Mouse (Mus musculus): ENCODE data around the gene 4933402J07Rik. TPM values are rescaled to one million over a fixed set of nuclear protein-coding genes. Genes with fewer than 3 reads are reported as not detected.

4933402J07Rik gene
- not detected in 2 replicates for polyA plus RNA-seq (2011; ENCODE audit: insufficient read depth, insufficient read length, low replicate concordance, missing spikeins)

GRCm38 (mm10) chr8:87563553-87563952 lies at the start of gene 4933402J07Rik:
TSS of gene 4933402J07Rik (plus strand) at chr8:87563853.
- no peak within 1 kb of the TSS for H3K27ac ChIP-seq (ENCODE audit: control insufficient read depth, insufficient read depth, low read depth, low read length, poor library complexity)
- no peak for TF ChIP-seq CTCF (IDR thresholded peaks at IDR 0.05; ENCODE audit: control insufficient read depth, insufficient read depth, low read length)
- TF ChIP-seq POLR2A (IDR thresholded peaks at IDR 0.05; ENCODE audit: borderline replicate concordance, control insufficient read depth, low read depth, low read length) = no peak
- no peaks in the 10 kb centered on the region for H3K4me1 ChIP-seq (ENCODE audit: control insufficient read depth, insufficient read depth, low read length)
- WGBS = 53% methylated on average over 2 of the region's 2 CpGs
- no peak within 1 kb of the TSS for H3K4me3 ChIP-seq (replicated peaks; ENCODE audit: control insufficient read depth, low read depth, low read length)

- Histone ChIP-seq H3K4me1 (ENCODE audit: control insufficient read depth, insufficient read depth, low read length) (no peaks in the 10 kb centered on the region), H3K4me3 (replicated peaks; ENCODE audit: control insufficient read depth, low read depth, low read length) (no peak overlapping the region), H3K27ac (ENCODE audit: control insufficient read depth, insufficient read depth, low read depth, low read length, poor library complexity) (no peak overlapping the region)
- TF ChIP-seq POLR2A (IDR thresholded peaks at IDR 0.05; ENCODE audit: borderline replicate concordance, control insufficient read depth, low read depth, low read length) = no peak
- no peak for TF ChIP-seq CTCF (IDR thresholded peaks at IDR 0.05; ENCODE audit: control insufficient read depth, insufficient read depth, low read length)
- 85% methylated on average over 3 of the region's 3 CpGs for WGBS
Measured at GRCm38 (mm10) chr8:87517132-87517531, 46.5 kb upstream of the 4933402J07Rik start.

- Histone ChIP-seq H3K27ac (ENCODE audit: control insufficient read depth, insufficient read depth, low read depth, low read length, poor library complexity) (no peak overlapping the region), H3K4me3 (replicated peaks; ENCODE audit: control insufficient read depth, low read depth, low read length) (no peak overlapping the region), H3K4me1 (ENCODE audit: control insufficient read depth, insufficient read depth, low read length) (no peaks in the 10 kb centered on the region)
- 76% methylated on average over 1 of the region's 1 CpGs for WGBS
- TF ChIP-seq CTCF (IDR thresholded peaks at IDR 0.05; ENCODE audit: control insufficient read depth, insufficient read depth, low read length) = no peak
- no peak for TF ChIP-seq POLR2A (IDR thresholded peaks at IDR 0.05; ENCODE audit: borderline replicate concordance, control insufficient read depth, low read depth, low read length)
Measured at GRCm38 (mm10) chr8:87525006-87525405, 38.6 kb upstream of the 4933402J07Rik start.

- 50% methylated on average over 4 of the region's 4 CpGs for WGBS
- no peak overlapping the region for H3K4me3 ChIP-seq (replicated peaks; ENCODE audit: control insufficient read depth, low read depth, low read length)
- H3K4me1 ChIP-seq (ENCODE audit: control insufficient read depth, insufficient read depth, low read length) = no peaks in the 10 kb centered on the region
- no peak for TF ChIP-seq CTCF (IDR thresholded peaks at IDR 0.05; ENCODE audit: control insufficient read depth, insufficient read depth, low read length)
- TF ChIP-seq POLR2A (IDR thresholded peaks at IDR 0.05; ENCODE audit: borderline replicate concordance, control insufficient read depth, low read depth, low read length) = no peak
- H3K27ac ChIP-seq (ENCODE audit: control insufficient read depth, insufficient read depth, low read depth, low read length, poor library complexity) = no peak overlapping the region
Measured at GRCm38 (mm10) chr8:87531176-87531575, 32.5 kb upstream of the 4933402J07Rik start.

- Histone ChIP-seq H3K4me1 (ENCODE audit: control insufficient read depth, insufficient read depth, low read length) (peaks cover 1% of the 10 kb centered on the region; the same call in 1 of the 2 replicates), H3K27ac (ENCODE audit: control insufficient read depth, insufficient read depth, low read depth, low read length, poor library complexity) (no peak overlapping the region), H3K4me3 (replicated peaks; ENCODE audit: control insufficient read depth, low read depth, low read length) (no peak overlapping the region)
- WGBS = 69% methylated on average over 4 of the region's 4 CpGs
- TF ChIP-seq POLR2A (IDR thresholded peaks at IDR 0.05; ENCODE audit: borderline replicate concordance, control insufficient read depth, low read depth, low read length) (no peak), CTCF (IDR thresholded peaks at IDR 0.05; ENCODE audit: control insufficient read depth, insufficient read depth, low read length) (no peak)
Measured at GRCm38 (mm10) chr8:87533476-87533875, 30.2 kb upstream of the 4933402J07Rik start.

- 25% methylated on average over 2 of the region's 2 CpGs for WGBS
- Histone ChIP-seq H3K4me3 (replicated peaks; ENCODE audit: control insufficient read depth, low read depth, low read length) (no peak overlapping the region), H3K27ac (ENCODE audit: control insufficient read depth, insufficient read depth, low read depth, low read length, poor library complexity) (no peak overlapping the region), H3K4me1 (ENCODE audit: control insufficient read depth, insufficient read depth, low read length) (peaks cover 1% of the 10 kb centered on the region; the same call in 1 of the 2 replicates)
- TF ChIP-seq CTCF (IDR thresholded peaks at IDR 0.05; ENCODE audit: control insufficient read depth, insufficient read depth, low read length) = no peak
- no peak for TF ChIP-seq POLR2A (IDR thresholded peaks at IDR 0.05; ENCODE audit: borderline replicate concordance, control insufficient read depth, low read depth, low read length)
Measured at GRCm38 (mm10) chr8:87534846-87535245, 28.8 kb upstream of the 4933402J07Rik start.

- H3K4me3 ChIP-seq (replicated peaks; ENCODE audit: control insufficient read depth, low read depth, low read length) = no peak overlapping the region
- no peak overlapping the region for H3K27ac ChIP-seq (ENCODE audit: control insufficient read depth, insufficient read depth, low read depth, low read length, poor library complexity)
- TF ChIP-seq POLR2A (IDR thresholded peaks at IDR 0.05; ENCODE audit: borderline replicate concordance, control insufficient read depth, low read depth, low read length) = peak; percentile 15; the same call in 1 of the 2 replicates
- TF ChIP-seq CTCF (IDR thresholded peaks at IDR 0.05; ENCODE audit: control insufficient read depth, insufficient read depth, low read length) = peak; percentile 80
- H3K4me1 ChIP-seq (ENCODE audit: control insufficient read depth, insufficient read depth, low read length) = peaks cover 1% of the 10 kb centered on the region; the same call in 1 of the 2 replicates
- WGBS = 9% methylated on average over 23 of the region's 23 CpGs
Measured at GRCm38 (mm10) chr8:87536615-87537329, 26.9 kb upstream of the 4933402J07Rik start.

GRCm38 (mm10) chr8:87539829-87540394 lies 23.7 kb upstream of the 4933402J07Rik start:
- peaks cover 1% of the 10 kb centered on the region; the same call in 1 of the 2 replicates for H3K4me1 ChIP-seq (ENCODE audit: control insufficient read depth, insufficient read depth, low read length)
- TF ChIP-seq CTCF (IDR thresholded peaks at IDR 0.05; ENCODE audit: control insufficient read depth, insufficient read depth, low read length) (no peak), POLR2A (IDR thresholded peaks at IDR 0.05; ENCODE audit: borderline replicate concordance, control insufficient read depth, low read depth, low read length) (no peak)
- no peak overlapping the region for H3K27ac ChIP-seq (ENCODE audit: control insufficient read depth, insufficient read depth, low read depth, low read length, poor library complexity)
- H3K4me3 ChIP-seq (replicated peaks; ENCODE audit: control insufficient read depth, low read depth, low read length) = no peak overlapping the region
- 43% methylated on average over 15 of the region's 15 CpGs for WGBS

Data from bone marrow, adult 2 months (tissue).